In the genomic region with DNA sequence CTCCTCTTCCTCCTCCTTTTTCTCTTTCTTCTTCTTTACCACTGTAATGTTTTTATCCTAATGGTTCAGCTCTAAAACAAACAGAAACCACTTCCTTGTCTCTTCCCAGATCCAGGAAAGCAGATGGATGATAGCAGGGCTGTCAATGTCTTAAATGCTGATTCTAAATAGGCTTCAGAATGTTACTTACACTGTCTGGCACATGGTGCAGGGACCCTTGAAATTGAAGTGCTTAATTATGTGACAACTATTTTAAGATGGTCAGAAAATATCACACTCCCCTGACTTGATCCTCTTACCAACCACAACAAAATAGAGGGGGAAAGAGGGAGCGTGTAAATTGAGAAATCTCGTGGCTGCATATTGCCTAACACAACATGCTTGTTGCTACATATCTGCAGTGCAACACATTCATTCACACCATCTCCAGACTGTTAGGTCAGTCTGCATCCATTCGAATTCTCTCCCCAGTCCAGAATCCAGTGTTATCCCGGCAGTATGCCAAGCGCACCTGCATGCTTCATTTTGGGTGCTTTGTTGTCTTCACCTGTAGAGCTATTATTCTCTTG, we compare ENCODE assay signal across 12 mouse cellular contexts.
"Had no signal": no experiment of that assay in that cellular context is flagged by ENCODE, and none has a peak within 500 bp of the region (broad histone marks: within the 10 kb centered on the region; RNA-seq: fewer than 3 reads in every experiment).

No protein-coding gene starts in this region.

- H3K9me3 ChIP-seq: kidney, embryonic 15.5 days; liver, embryonic 13.5 days had no signal

- H3K4me3 ChIP-seq: kidney, embryonic 15.5 days; left cerebral cortex, adult 2 months; liver, embryonic 13.5 days had no signal

- H3K9ac ChIP-seq: kidney, embryonic 15.5 days; liver, embryonic 13.5 days had no signal

- H3K36me3 ChIP-seq: kidney, embryonic 15.5 days; liver, embryonic 13.5 days had no signal

- H3K4me1 ChIP-seq: kidney, embryonic 15.5 days; liver, embryonic 13.5 days had no signal

- H3K27ac ChIP-seq: kidney, embryonic 15.5 days; left cerebral cortex, adult 2 months; liver, embryonic 13.5 days; stomach, postnatal 0 days had no signal

- H3K27me3 ChIP-seq: kidney, embryonic 15.5 days; liver, embryonic 13.5 days had no signal

- H3K4me2 ChIP-seq: kidney, embryonic 15.5 days; liver, embryonic 13.5 days; midbrain, embryonic 11.5 days had no signal

- DNase-seq: kidney, adult 8-10 months; kidney, postnatal 10 days; kidney, postnatal 36 days; layer of hippocampus, postnatal 36 days; liver, embryonic 13.5 days; lung, adult 2 months; midbrain, embryonic 14.5 days; thymus, postnatal 25 days had no signal
